Mouse (Mus musculus) layer of hippocampus, adult 18-20 months (tissue): ENCODE measurements at regions not wholly inside any gene's neighbourhood (a gene's known extent, or its start where the extent isn't known, plus 50 kb on each side); places are given as distances from the start of the nearest gene placed in this dataset.
A peak's percentile ranks its signal among the peaks of the same experiment; 100 is the strongest.

Source experiments
- DNase-seq, 2 experiments: peaks; one replicate each; pipeline ENCODE4 v3.0.0; 2022; ENCODE audit warnings: low spot score in 2 of 2

DNA sequence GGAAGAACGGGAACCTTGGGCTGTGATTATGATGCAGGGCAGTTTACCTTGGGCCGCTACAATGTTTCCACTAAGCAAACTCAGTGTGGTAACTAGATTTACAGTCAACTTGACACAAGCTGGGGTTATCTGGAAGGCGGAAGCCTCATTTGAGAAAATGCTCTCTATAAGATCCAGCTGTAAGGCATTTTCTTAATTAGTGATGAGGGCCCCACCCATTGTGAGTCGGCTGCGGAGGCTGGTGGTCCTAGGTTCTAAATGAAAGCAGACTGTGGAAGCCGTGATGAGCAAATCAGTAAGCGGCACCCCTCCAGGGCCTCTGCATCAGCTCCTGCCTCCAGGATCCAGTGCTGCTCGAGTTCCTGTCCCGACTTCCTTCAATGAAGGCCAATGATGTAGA lies 183.4 kb downstream of the Ly86 start:
- DNase-seq: no peak

DNA sequence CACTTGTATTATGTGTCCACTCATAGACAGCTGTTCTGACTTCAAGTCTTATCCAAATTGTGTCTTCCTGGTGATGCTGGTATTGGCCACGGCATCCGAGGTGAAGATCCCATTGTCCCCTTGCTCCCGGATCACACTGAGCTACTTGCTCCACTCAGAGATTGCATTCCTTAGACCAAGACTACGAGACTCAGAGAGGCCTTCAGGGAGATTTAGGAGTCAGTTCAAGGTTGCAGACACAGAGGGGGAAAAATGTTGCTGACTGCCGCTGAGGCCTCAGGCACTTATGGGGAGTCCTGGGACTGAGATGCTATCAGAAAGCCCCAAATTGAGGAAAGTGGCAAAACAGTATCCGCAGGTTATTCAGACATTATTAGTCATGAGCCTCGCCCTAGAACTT lies 183.9 kb downstream of the Ly86 start:
- no peak for DNase-seq

DNA sequence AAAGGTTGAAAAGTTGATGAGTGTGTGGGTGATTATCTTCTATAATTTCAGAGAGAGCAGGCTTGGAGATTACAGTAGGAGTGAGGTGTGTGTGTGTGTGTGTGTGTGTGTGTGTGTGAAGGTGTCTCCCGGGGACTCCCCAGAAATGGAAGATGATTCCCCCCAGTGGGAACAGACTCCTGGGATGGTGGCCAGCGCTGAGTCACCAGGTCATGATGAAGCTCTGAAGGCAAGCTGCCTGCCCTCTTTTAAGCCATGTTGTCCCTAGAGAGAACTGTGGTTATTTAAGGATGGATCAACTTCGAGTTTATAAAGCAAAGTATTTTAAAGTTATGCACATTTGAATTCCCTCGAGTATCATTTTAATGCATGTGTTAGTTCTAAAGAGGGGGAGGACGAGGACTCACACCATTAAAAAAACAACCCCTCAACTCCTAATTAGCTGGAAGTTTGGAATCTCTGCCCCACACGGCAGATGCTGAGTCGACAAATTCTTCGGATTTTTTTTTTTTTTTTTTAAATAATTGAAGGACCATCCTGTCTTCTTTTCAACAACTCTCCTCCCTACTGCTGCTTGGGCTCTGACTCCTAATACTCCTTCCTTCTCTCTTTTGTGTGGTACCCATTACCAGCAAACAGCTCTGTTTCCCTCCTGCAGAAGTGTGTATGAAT lies 186.6 kb downstream of the Ly86 start:
- no peak for DNase-seq

DNA sequence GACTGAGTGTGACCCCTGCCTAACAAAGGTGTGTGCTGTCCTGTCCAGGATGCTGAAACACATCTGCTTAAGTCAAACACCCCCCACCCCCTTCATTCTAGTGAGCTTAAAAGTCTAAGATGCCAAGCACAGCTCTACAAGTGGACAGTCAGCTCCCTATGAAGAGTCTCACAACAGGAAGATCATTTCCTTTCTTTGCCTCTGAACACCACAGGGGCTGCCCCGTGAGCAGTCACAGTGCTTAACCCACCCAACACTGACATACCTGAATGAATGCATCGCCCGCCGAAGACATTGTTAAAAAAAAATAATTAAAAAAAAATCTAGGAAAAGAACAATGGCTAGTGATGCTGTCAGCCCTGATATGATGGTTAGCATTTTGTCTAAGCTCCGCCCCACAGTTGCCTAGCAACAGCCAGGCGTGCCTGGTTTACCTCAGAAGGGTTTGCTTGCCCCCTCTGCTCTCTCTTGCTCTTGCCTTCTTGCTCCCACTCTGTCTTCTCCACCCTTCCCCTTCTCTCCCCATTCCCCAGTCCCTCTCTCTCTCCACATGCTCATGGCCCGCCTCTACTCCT lies 187.7 kb downstream of the Ly86 start:
- no peak for DNase-seq

- no peak for DNase-seq
Observed at GRCm38 (mm10) chr13:37533851-37534250, 188.8 kb downstream of the Ly86 start.

GRCm38 (mm10) chr13:37537330-37537729 lies 192.3 kb downstream of the Ly86 start:
- no peak for DNase-seq

GRCm38 (mm10) chr13:37537793-37538192 lies 192.8 kb downstream of the Ly86 start:
- no peak for DNase-seq

DNA sequence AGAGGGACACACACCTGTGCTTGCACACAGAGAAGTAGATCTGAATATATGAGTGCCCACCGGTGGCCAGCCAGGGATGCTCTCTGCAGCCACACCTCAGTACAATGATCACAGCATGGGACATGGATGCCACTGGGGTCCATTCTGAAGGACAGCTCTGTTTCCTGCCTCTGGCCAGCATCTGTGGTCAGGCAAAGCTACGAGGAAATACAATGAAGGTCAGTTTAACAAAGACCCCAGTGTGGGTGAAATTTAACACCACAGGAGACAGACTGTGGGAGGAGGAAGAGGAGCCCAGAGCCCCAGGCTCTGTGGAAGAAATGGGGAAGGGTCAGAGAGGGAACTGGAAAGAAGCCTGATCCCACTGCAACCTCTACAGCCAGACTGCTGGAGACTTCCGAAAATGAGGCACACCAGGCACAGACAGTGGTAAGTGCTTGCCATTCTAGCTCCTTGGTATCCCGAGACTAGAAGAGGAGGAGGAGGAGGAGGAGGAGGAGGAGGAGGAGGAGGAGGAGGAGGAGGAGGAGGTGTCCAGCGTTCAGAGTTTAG lies 196.0 kb downstream of the Ly86 start:
- DNase-seq: no peak

- DNase-seq: peak; percentile 13 to 58
Observed at GRCm38 (mm10) chr13:37541674-37542073, 196.7 kb downstream of the Ly86 start.

- DNase-seq: no peak
Observed at GRCm38 (mm10) chr13:37542744-37543196, 197.8 kb downstream of the Ly86 start.

- DNase-seq: no peak
Observed at GRCm38 (mm10) chr13:37543788-37544187, 198.8 kb downstream of the Ly86 start.

- DNase-seq: no peak
Observed at GRCm38 (mm10) chr13:37544696-37545095, 199.7 kb downstream of the Ly86 start.

- no peak for DNase-seq
Observed at GRCm38 (mm10) chr13:37546556-37546955, 201.5 kb downstream of the Ly86 start.

DNA sequence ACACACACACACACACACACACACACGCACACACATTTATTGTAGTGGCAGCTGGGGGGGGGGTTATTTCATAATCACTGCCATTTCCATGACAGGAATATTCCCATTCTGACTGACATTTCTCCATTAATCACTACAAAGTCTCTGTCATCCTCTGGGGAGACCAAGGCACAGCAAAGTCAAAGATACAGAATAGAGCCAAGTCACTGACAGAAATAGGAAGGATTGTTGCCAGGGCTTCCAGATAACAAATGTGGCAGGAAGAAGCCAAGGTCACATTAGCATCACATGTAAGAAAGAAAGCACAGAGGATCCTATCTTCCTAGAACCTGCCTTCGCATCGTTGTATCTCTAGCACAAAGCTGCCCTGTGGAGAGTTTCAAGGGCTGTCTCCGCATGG lies 205.6 kb downstream of the Ly86 start:
- no peak for DNase-seq

DNA sequence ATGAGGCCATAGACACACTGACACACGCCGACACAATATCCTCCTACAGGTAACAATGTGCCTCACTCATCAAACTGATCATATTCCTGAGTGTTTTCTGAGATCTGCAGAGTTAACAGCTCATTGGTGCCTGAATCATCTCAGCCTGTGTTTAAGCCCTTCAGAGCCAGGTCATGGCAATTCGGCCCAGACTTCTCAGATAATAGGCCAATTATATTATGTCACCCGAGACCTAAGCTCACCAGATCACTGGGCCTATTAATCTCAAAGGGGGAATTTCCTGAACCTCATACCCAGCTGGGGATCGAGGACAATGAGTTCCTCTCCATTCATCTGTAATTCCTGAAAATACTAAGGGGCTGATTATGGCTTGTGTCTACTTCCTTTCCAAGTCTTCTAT lies 208.4 kb downstream of the Ly86 start:
- no peak for DNase-seq

GRCm38 (mm10) chr13:37557183-37557582 lies 212.2 kb downstream of the Ly86 start:
- DNase-seq: no peak

DNA sequence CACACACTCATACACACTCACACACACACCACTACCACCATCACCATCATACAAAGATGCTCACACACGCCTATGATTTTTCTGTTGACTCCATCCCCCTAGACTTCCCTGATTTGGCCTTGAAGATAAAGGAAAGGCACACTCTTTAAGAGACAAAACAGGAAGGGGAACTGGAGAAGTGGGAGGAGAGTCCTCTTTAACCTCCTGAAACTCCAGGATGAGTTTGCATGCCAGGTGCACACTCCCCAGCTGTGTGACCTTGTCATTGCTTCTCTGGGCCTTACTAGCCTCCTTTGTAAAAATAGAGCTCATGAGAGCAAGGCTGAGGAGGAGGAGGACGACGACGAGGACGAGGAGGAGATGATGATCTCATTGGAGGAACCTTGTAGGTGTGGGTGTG lies 212.8 kb downstream of the Ly86 start:
- no peak for DNase-seq

- DNase-seq: no peak
Observed at GRCm38 (mm10) chr13:37559056-37559455, 214.0 kb downstream of the Ly86 start.

- DNase-seq: no peak
Observed at GRCm38 (mm10) chr13:37559706-37560313, 214.8 kb downstream of the Ly86 start.

DNA sequence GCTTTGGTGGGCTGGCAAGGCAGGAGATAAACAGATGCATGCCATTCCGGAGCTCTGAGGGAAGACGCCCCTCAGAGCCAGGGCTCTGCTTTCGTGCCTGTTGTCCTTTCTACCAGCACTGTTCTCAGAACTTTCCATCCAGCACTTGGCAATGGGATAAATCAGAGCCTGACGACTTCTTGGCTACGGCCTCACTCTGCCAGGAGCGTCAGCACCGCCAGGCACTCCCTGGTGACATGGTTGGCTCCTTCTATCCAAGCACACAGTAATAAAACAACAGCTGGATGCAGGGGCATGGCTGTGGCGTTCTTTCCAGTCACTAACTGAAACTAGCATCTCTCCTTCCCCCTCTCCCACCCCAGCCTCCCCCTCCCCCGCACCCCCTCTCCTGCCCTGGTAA lies 215.4 kb downstream of the Ly86 start:
- no peak for DNase-seq

DNA sequence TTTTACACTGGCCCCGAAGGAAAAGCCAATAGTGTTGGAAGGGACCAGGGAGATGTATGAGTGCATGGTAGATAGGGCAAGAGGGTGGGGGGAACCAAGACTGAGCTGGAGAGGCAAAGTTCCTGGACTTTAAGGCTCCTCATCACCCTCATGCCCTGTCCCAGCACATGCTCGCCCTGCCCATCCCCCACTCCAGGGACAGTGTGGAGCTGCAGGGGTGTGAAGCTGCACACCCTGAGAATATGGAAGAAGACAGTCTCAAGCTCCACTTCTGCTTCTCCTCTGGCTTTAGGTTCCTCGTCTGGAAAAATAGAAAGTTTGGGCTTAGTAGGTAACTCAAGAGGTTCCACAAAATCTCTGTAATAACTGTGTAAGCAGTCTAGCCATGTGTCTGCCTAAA lies 215.8 kb downstream of the Ly86 start:
- DNase-seq: no peak

DNA sequence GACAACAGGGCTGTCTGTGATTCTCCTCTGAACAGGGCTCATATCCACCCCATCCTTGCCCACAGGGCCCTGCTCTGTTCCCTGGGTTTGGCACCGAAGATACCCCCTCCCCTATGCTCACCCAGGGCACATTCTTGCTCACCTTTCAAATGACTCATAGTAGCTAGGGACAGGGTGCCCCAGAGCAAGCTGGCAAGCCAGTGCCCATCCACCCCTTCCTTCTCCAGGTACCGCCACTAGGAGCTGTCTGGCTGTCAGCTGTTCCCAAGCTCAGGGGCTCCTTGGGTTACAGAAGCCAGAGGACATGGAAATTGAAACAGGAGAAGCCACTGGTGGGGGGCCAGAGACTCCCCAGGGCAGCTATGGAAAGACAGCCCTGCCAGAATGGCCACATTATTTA lies 216.4 kb downstream of the Ly86 start:
- DNase-seq: no peak

DNA sequence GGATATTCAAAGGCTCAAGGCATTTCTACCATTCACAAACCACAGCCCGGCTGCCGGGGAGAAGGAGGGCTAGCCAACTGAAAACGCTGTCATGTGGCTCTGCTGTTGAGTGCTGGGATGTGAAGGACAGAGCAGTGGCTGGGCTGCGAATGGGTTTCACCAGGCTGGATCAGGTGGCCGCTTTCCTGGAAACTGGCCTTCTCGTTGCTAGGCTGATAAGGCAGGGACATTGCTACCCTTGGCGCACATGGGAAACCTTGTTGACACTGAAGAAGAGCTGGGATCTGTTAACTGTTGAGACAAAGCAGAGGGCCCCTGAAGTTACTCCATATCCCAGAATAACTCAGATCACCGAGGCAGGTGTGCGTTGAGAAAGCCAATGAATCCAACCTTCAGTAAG lies 216.1 kb upstream of the Rreb1 start:
- DNase-seq: no peak
